ENCODE assay signal across 17 mouse cellular contexts in the genomic region with DNA sequence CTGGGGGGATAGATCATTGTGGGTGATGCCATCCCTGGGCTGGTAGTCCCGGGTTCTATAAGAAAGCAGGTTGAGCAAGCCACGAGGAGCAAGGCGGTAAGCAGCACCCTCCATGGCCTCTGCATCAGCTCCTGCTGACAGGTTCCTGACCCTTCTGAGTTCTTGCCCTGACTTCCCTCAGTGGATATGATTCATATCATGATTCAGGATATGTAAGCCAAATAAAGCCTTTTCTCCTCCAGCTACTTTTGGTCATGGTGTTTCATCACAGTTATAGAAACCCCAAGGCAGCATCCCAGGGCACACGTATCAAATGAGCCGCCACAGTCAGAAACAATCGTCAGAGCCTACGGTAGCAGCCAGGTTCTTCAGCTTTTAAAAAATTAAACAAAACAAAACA.
A peak's percentile ranks its signal among the peaks of the same experiment; 100 is the strongest.
DNase-seq lines count a peak whose midpoint lies in the region; ATAC-seq lines count a peak whose summit lies in the region.
"Had no signal": no experiment of that assay in that cellular context is flagged by ENCODE, and none has a peak within 500 bp of the region (broad histone marks: within the 10 kb centered on the region; RNA-seq: fewer than 3 reads in every experiment).

No protein-coding gene starts in this region.

- no peak for DNase-seq in heart, embryonic 10.5 days (ENCODE audit: low spot score)
- DNase-seq in heart, postnatal 10 days: no peak
- no peak for DNase-seq in heart, postnatal 4 days
- DNase-seq in 3134 (ENCODE audit: extremely low read depth, insufficient read length, low spot score) (peak; percentile 52), 3T3-L1 (ENCODE audit: low read depth, low spot score) (peak; percentile 34)
- DNase-seq in ovary, postnatal 36 days (ENCODE audit: low spot score): no peak
- DNase-seq: adrenal gland, postnatal 25 days; cerebellum, adult 18-20 months; cerebellum, adult 9-11 months; forebrain, postnatal 0 days; gastrocnemius, postnatal 14 days; kidney, adult 2 months had no signal

- intact Hi-C loops in heart, postnatal 10 days (cut with DNase I): no loop called here

- H3K27me3 ChIP-seq in heart, embryonic 10.5 days (ENCODE audit: insufficient read depth, poor library complexity, severe bottlenecking): no peaks in the 10 kb centered on the region
- H3K27me3 ChIP-seq in heart, embryonic 14.5 days (ENCODE audit: control insufficient read depth, insufficient read depth, low read length): no peaks in the 10 kb centered on the region
- H3K27me3 ChIP-seq: forebrain, embryonic 13.5 days; hindbrain, embryonic 15.5 days; kidney, embryonic 15.5 days had no signal

- peak overlapping the region; percentile 80; the same call in 1 of the 2 replicates for H3K27ac ChIP-seq in heart, embryonic 10.5 days
- peak overlapping the region; percentile 53 to 87 for H3K27ac ChIP-seq in heart, embryonic 14.5 days (replicated peaks in 1 of 2; ENCODE audit: control insufficient read depth in 1 of 2, insufficient read depth in 1 of 2, low read depth in 2 of 2, low read length in 2 of 2)
- H3K27ac ChIP-seq: embryonic facial prominence, embryonic 10.5 days; forebrain, embryonic 13.5 days; hindbrain, embryonic 15.5 days; kidney, embryonic 15.5 days had no signal

- peaks cover 5% of the 10 kb centered on the region; the same call in 1 of the 2 replicates for H3K36me3 ChIP-seq in heart, embryonic 10.5 days
- peaks cover 19% of the 10 kb centered on the region for H3K36me3 ChIP-seq in heart, embryonic 14.5 days (ENCODE audit: control insufficient read depth, insufficient read depth, low read length)
- H3K36me3 ChIP-seq: embryonic facial prominence, embryonic 10.5 days had no signal

- H3K4me2 ChIP-seq in heart, embryonic 14.5 days (ENCODE audit: low read length): no peak overlapping the region
- H3K4me2 ChIP-seq: forebrain, embryonic 13.5 days; hindbrain, embryonic 15.5 days; kidney, embryonic 15.5 days had no signal

- H3K4me1 ChIP-seq in heart, embryonic 10.5 days: peaks cover 37% of the 10 kb centered on the region
- H3K4me1 ChIP-seq in heart, embryonic 14.5 days (ENCODE audit: control insufficient read depth in 2 of 2, insufficient read depth in 2 of 2, low read length in 2 of 2): peaks cover 10 to 48% of the 10 kb centered on the region in 2 experiments
- H3K4me1 ChIP-seq: embryonic facial prominence, embryonic 10.5 days; kidney, embryonic 15.5 days had no signal

- H3K9ac ChIP-seq in heart, embryonic 14.5 days (ENCODE audit: low read length): no peak overlapping the region
- H3K9ac ChIP-seq: forebrain, embryonic 13.5 days; forebrain, postnatal 0 days; hindbrain, embryonic 15.5 days; kidney, embryonic 15.5 days had no signal

- WGBS in heart, embryonic 10.5 days: 83% methylated on average over 7 of the region's 7 CpGs
- 80% methylated on average over 7 of the region's 7 CpGs for WGBS in heart, embryonic 14.5 days

- H3K9me3 ChIP-seq in heart, embryonic 10.5 days: no peaks in the 10 kb centered on the region
- no peaks in the 10 kb centered on the region for H3K9me3 ChIP-seq in heart, embryonic 14.5 days (ENCODE audit: control insufficient read depth, low read length)
- H3K9me3 ChIP-seq: embryonic facial prominence, embryonic 10.5 days; forebrain, embryonic 13.5 days; hindbrain, embryonic 15.5 days; kidney, embryonic 15.5 days had no signal

- ATAC-seq in heart, embryonic 14.5 days (ENCODE audit: insufficient number of reproducible peaks, insufficient read depth, low FRiP score, low read depth): no peak
- ATAC-seq: forebrain, embryonic 13.5 days; forebrain, postnatal 0 days had no signal

- H3K4me3 ChIP-seq in heart, embryonic 10.5 days: no peak overlapping the region
- no peak overlapping the region for H3K4me3 ChIP-seq in heart, embryonic 14.5 days (ENCODE audit: control insufficient read depth in 1 of 2, insufficient read depth in 1 of 2, low read depth in 1 of 2, low read length in 2 of 2)
- H3K4me3 ChIP-seq: embryonic facial prominence, embryonic 10.5 days; forebrain, embryonic 13.5 days; hindbrain, embryonic 15.5 days; kidney, embryonic 15.5 days had no signal

Comparison
In these comparisons a context has a peak if more than half of its experiments do, and no peak if none do; other contexts are left out.
1. DNase-seq: peak in 3134 (single experiment) and 3T3-L1 (single experiment); none in heart, embryonic 10.5 days (single experiment), heart, postnatal 10 days (0 of 2), heart, postnatal 4 days (single experiment) and ovary, postnatal 36 days (single experiment).